8 mouse cellular contexts compared by ENCODE assay signal in genomic region chr5:130254164-130255016, GRCm38 (mm10). TPM values are rescaled to one million over a fixed set of nuclear protein-coding genes. Genes with fewer than 3 reads are reported as not detected.
A peak's percentile ranks its signal among the peaks of the same experiment; 100 is the strongest.
DNase-seq lines count a peak whose midpoint lies in the region; ATAC-seq lines count a peak whose summit lies in the region.

No protein-coding gene starts in this region.

- ATAC-seq in forebrain, embryonic 14.5 days, result no peak
- no peak for ATAC-seq in intestine, embryonic 16.5 days
- ATAC-seq in lung, embryonic 15.5 days (ENCODE audit: borderline replicate concordance, extremely low read depth, low FRiP score, low TSS enrichment), result no peak

- no peaks in the 10 kb centered on the region for H3K9me3 ChIP-seq in forebrain, embryonic 14.5 days (replicated peaks; ENCODE audit: control insufficient read depth, low read length)
- H3K9me3 ChIP-seq in intestine, embryonic 16.5 days (ENCODE audit: control insufficient read depth, low read length), result no peaks in the 10 kb centered on the region
- H3K9me3 ChIP-seq in lung, embryonic 15.5 days, result no peaks in the 10 kb centered on the region

- H3K27me3 ChIP-seq in forebrain, embryonic 14.5 days (replicated peaks; ENCODE audit: control insufficient read depth, insufficient read depth, low read length), result no peaks in the 10 kb centered on the region
- H3K27me3 ChIP-seq in intestine, embryonic 16.5 days (replicated peaks; ENCODE audit: control insufficient read depth, insufficient read depth, low read length), result no peaks in the 10 kb centered on the region
- H3K27me3 ChIP-seq in lung, embryonic 15.5 days, result no peaks in the 10 kb centered on the region

- peaks cover 11% of the 10 kb centered on the region for H3K4me1 ChIP-seq in forebrain, embryonic 14.5 days (ENCODE audit: control insufficient read depth, insufficient read depth, low read length)
- H3K4me1 ChIP-seq in intestine, embryonic 16.5 days (ENCODE audit: control insufficient read depth, insufficient read depth, low read length), result peaks cover 10% of the 10 kb centered on the region; the same call in 1 of the 2 replicates
- H3K4me1 ChIP-seq in lung, embryonic 15.5 days, result peaks cover 22% of the 10 kb centered on the region

- peak overlapping the region; percentile 75 for H3K4me2 ChIP-seq in forebrain, embryonic 14.5 days (ENCODE audit: low read length)
- H3K4me2 ChIP-seq in intestine, embryonic 16.5 days (ENCODE audit: low read depth, low read length), result peak overlapping the region; percentile 73
- H3K4me2 ChIP-seq in lung, embryonic 15.5 days, result peak overlapping the region; percentile 93

- H3K4me3 ChIP-seq in forebrain, embryonic 14.5 days (ENCODE audit: low read depth, low read length), result peak overlapping the region; percentile 73
- peak overlapping the region; percentile 72 for H3K4me3 ChIP-seq in intestine, embryonic 16.5 days (ENCODE audit: low read length)
- H3K4me3 ChIP-seq in lung, embryonic 15.5 days, result peak overlapping the region; percentile 74

- peaks cover 44% of the 10 kb centered on the region for H3K36me3 ChIP-seq in forebrain, embryonic 14.5 days (ENCODE audit: control insufficient read depth, insufficient read depth, low read length)
- H3K36me3 ChIP-seq in intestine, embryonic 16.5 days (ENCODE audit: control insufficient read depth, insufficient read depth, low read length), result peaks cover 15% of the 10 kb centered on the region
- peaks cover 37% of the 10 kb centered on the region for H3K36me3 ChIP-seq in lung, embryonic 15.5 days

- WGBS in forebrain, embryonic 14.5 days, result 22% methylated on average over 19 of the region's 19 CpGs
- WGBS in intestine, embryonic 16.5 days, result 12% methylated on average over 19 of the region's 19 CpGs
- 8% methylated on average over 19 of the region's 19 CpGs for WGBS in lung, embryonic 15.5 days

- H3K9ac ChIP-seq in forebrain, embryonic 14.5 days (ENCODE audit: low read length), result peak overlapping the region; percentile 88
- H3K9ac ChIP-seq in intestine, embryonic 16.5 days (ENCODE audit: low read depth, low read length), result peak overlapping the region; percentile 86
- peak overlapping the region; percentile 70 for H3K9ac ChIP-seq in lung, embryonic 15.5 days

- 0 out of 2 replicates have a peak overlapping the region, but pooled peaks have one; percentile 77 for H3K27ac ChIP-seq in forebrain, embryonic 14.5 days (ENCODE audit: low read depth, low read length)
- H3K27ac ChIP-seq in intestine, embryonic 16.5 days (ENCODE audit: low read length), result peak overlapping the region; percentile 84
- H3K27ac ChIP-seq in lung, embryonic 15.5 days, result peak overlapping the region; percentile 84

- peak; percentile 26 for DNase-seq in kidney, adult 11 months
- DNase-seq in kidney, postnatal 4 days, result no peak
- peak; percentile 78 for DNase-seq in NIH3T3 (ENCODE audit: low read depth)
- peak; percentile 50 for DNase-seq in forebrain, embryonic 14.5 days (ENCODE audit: low spot score)
- DNase-seq in skeletal muscle tissue, adult 2 months (ENCODE audit: low read depth, low spot score), result peak; percentile 32
- no peak for DNase-seq in layer of hippocampus, adult 9-10 months (ENCODE audit: low spot score)

RNA-seq across cellular contexts. Expression of gene Sbds, which starts 0.9 kb away (rescaled TPM):
- polyA plus RNA-seq in forebrain, embryonic 14.5 days (2014; fragmentation: Nextera tagmentation; extraction: Ambion mirVana), result 49.6 and 50.8 TPM in 2 replicates
- 78.1 and 83.6 TPM in 2 replicates for polyA plus RNA-seq in intestine, embryonic 16.5 days (2015; fragmentation: Nextera tagmentation; extraction: Ambion mirVana)
- 62.4 and 65.1 TPM in 2 replicates for polyA plus RNA-seq in lung, embryonic 15.5 days (2015; fragmentation: Nextera tagmentation; extraction: Ambion mirVana)

RNA-seq across cellular contexts. Expression of gene Tyw1, which starts 1.0 kb away (rescaled TPM):
- polyA plus RNA-seq in forebrain, embryonic 14.5 days (2014; fragmentation: Nextera tagmentation; extraction: Ambion mirVana), result 25.2 and 29.4 TPM in 2 replicates
- 22.6 and 24.8 TPM in 2 replicates for polyA plus RNA-seq in intestine, embryonic 16.5 days (2015; fragmentation: Nextera tagmentation; extraction: Ambion mirVana)
- polyA plus RNA-seq in lung, embryonic 15.5 days (2015; fragmentation: Nextera tagmentation; extraction: Ambion mirVana), result 24.7 and 25.9 TPM in 2 replicates

RNA-seq across cellular contexts. Expression of gene Tmem248, which starts 37.5 kb away (rescaled TPM):
- polyA plus RNA-seq in forebrain, embryonic 14.5 days (2014; fragmentation: Nextera tagmentation; extraction: Ambion mirVana), result 22.5 and 22.7 TPM in 2 replicates
- polyA plus RNA-seq in intestine, embryonic 16.5 days (2015; fragmentation: Nextera tagmentation; extraction: Ambion mirVana), result 27.3 and 28.6 TPM in 2 replicates
- polyA plus RNA-seq in lung, embryonic 15.5 days (2015; fragmentation: Nextera tagmentation; extraction: Ambion mirVana), result 33.6 and 39.6 TPM in 2 replicates

Comparison
In these comparisons a context has a peak if more than half of its experiments do, and no peak if none do; other contexts are left out.
1. DNase-seq: peak in kidney, adult 11 months (single experiment), NIH3T3 (single experiment), forebrain, embryonic 14.5 days (single experiment) and skeletal muscle tissue, adult 2 months (single experiment); none in kidney, postnatal 4 days (0 of 2) and layer of hippocampus, adult 9-10 months (single experiment).
2. Peak in every context shown above with its lines, with median percentiles within 50 percentile points of each other: H3K27ac ChIP-seq, H3K4me2 ChIP-seq, H3K4me3 ChIP-seq and H3K9ac ChIP-seq.